Mouse (Mus musculus) MEL-GATA-1-ER (cell line): ENCODE data around the gene Ak5.

Experiments
- DNase-seq: peaks from one replicate; pipeline ENCODE4 v3.0.0-alpha.2; 2012; ENCODE audit warnings: low read depth; ENCODE audit errors: extremely low read depth

Gene Ak5

GRCm38 (mm10) chr3:152568455-152569241 is 99.5 kb downstream of the Ak5 start:
- DNase-seq: no peak

- peak; percentile 71 for DNase-seq
Measured at GRCm38 (mm10) chr3:152564516-152565113, 103.5 kb downstream of the Ak5 start.

- no peak for DNase-seq
Measured at GRCm38 (mm10) chr3:152563833-152564232, 104.3 kb downstream of the Ak5 start.

- DNase-seq: no peak
Measured at GRCm38 (mm10) chr3:152561708-152562107, 106.5 kb downstream of the Ak5 start.

- no peak for DNase-seq
Measured at GRCm38 (mm10) chr3:152559295-152559694, 108.9 kb downstream of the Ak5 start.

GRCm38 (mm10) chr3:152558106-152558505 is 110.1 kb downstream of the Ak5 start:
- DNase-seq: peak; percentile 40

GRCm38 (mm10) chr3:152557659-152558058 is 110.5 kb downstream of the Ak5 start:
- peak; percentile 80 for DNase-seq

- DNase-seq: peak; percentile 53
Measured at GRCm38 (mm10) chr3:152556919-152557318, 111.2 kb downstream of the Ak5 start.

- peak; percentile 41 for DNase-seq
Measured at GRCm38 (mm10) chr3:152556435-152556834, 111.7 kb downstream of the Ak5 start.

GRCm38 (mm10) chr3:152555216-152555615 is 112.9 kb downstream of the Ak5 start:
- no peak for DNase-seq

- DNase-seq: no peak
Measured at GRCm38 (mm10) chr3:152554366-152554765, 113.8 kb downstream of the Ak5 start.

- DNase-seq: no peak
Measured at GRCm38 (mm10) chr3:152552641-152553040, 115.5 kb downstream of the Ak5 start.

GRCm38 (mm10) chr3:152550528-152551115 is 117.5 kb downstream of the Ak5 start:
- DNase-seq: no peak

- DNase-seq: no peak
Measured at GRCm38 (mm10) chr3:152550031-152550430, 118.1 kb downstream of the Ak5 start.

- no peak for DNase-seq
Measured at GRCm38 (mm10) chr3:152544921-152545320, 123.2 kb downstream of the Ak5 start.

- no peak for DNase-seq
Measured at GRCm38 (mm10) chr3:152542298-152542697, 125.9 kb downstream of the Ak5 start.

GRCm38 (mm10) chr3:152530344-152530743 is 137.8 kb downstream of the Ak5 start:
- DNase-seq: no peak

GRCm38 (mm10) chr3:152529058-152529972 is 138.8 kb downstream of the Ak5 start:
- peak; percentile 89 for DNase-seq

- DNase-seq: no peak
Measured at GRCm38 (mm10) chr3:152526721-152527120, 141.4 kb downstream of the Ak5 start.

GRCm38 (mm10) chr3:152523315-152523638 is 144.9 kb downstream of the Ak5 start:
- DNase-seq: no peak

GRCm38 (mm10) chr3:152522634-152523314 is 145.4 kb downstream of the Ak5 start:
- no peak for DNase-seq
